Mouse (Mus musculus): ENCODE measurements around the gene Myb.

GRCm38 (mm10) chr10:21200761-21201160 lies 40.0 kb upstream of the Myb start:
- TF ChIP-seq CTCF (IDR thresholded peaks at IDR 0.05; ENCODE audit: extremely low read depth, insufficient read length, insufficient replicate concordance, low read depth, low read length) (no peak), POLR2A (IDR thresholded peaks at IDR 0.05; ENCODE audit: low read depth, low read length) (no peak)
